Mouse (Mus musculus): ENCODE results near the gene Tnrc6c. TPM values are rescaled to one million over a fixed set of nuclear protein-coding genes. Genes with fewer than 3 reads are reported as not detected.

Tnrc6c gene
- total RNA-seq, 2 experiments from 2014 or later = 28.4 to 29.9 TPM

Other genes starting within 250 kb of the Tnrc6c start
- gene Gm11733, start 169.9 kb upstream of the Tnrc6c start, total RNA-seq (2021) = not detected
- 1 to 10 TPM; 7.1 to 7.6 TPM for gene Tmc8, start 127.8 kb downstream of the Tnrc6c start, total RNA-seq (2021)
- gene Tmc6, start 127.9 kb downstream of the Tnrc6c start, total RNA-seq (2021) = 10 to 100 TPM; 49.7 to 55.0 TPM
- 1 to 10 TPM in 1 of 2 experiments, under 1 TPM in 1; 0.87 to 1.7 TPM for gene 6030468B19Rik, start 143.4 kb downstream of the Tnrc6c start, total RNA-seq (2021)
- gene Gm20708, start 155.4 kb downstream of the Tnrc6c start, total RNA-seq (2021) = 1 to 10 TPM; 2.1 to 3.0 TPM
- gene Syngr2, start 155.4 kb downstream of the Tnrc6c start, total RNA-seq (2021) = 10 to 100 TPM; 81.3 to 86.8 TPM
- 10 to 100 TPM; 18.1 to 21.7 TPM for gene Afmid, start 171.6 kb downstream of the Tnrc6c start, total RNA-seq (2021)
- gene Tk1, start 171.8 kb downstream of the Tnrc6c start, total RNA-seq (2021) = 10 to 100 TPM; 78.3 to 82.1 TPM
- 10 to 100 TPM; 43.4 to 43.8 TPM for gene Birc5, start 195.0 kb downstream of the Tnrc6c start, total RNA-seq (2021)
- not detected for gene Tmem235, start 206.5 kb downstream of the Tnrc6c start, total RNA-seq (2021)
- 10 to 100 TPM; 15.1 to 15.6 TPM for gene Tha1, start 219.2 kb downstream of the Tnrc6c start, total RNA-seq (2021)